Mouse (Mus musculus) midbrain, postnatal 0 days (tissue): Measurements from ENCODE around the gene Hoxb8. TPM values are rescaled to one million over a fixed set of nuclear protein-coding genes. Genes with fewer than 3 reads are reported as not detected.

Source experiments
- ATAC-seq: fragments of 200-750 bp; cut with Nextera tagmentation; 2 replicates; pipeline ENCODE4 v1.8.0; 2017; ENCODE audit warnings: moderate number of reproducible peaks, mild to moderate bottlenecking, moderate TSS enrichment, moderate library complexity; ENCODE audit not compliant: low FRiP score
- DNase-seq: peaks from one replicate; pipeline ENCODE4 v3.0.0-alpha.2; 2015; ENCODE audit warnings: low spot score
- H3K27ac ChIP-seq: fragments of 300-500 bp; sonication (generic); 2 replicates; pipeline ENCODE4 v1.5.1; 2014; ENCODE audit warnings: low read depth, mild to moderate bottlenecking, low read length, mixed read lengths
- H3K27me3 ChIP-seq: fragments of 300-500 bp; sonication (generic); 2 replicates; pipeline ENCODE4 v1.6.1; 2014; ENCODE audit warnings: low read length, control low read depth, mixed read lengths; ENCODE audit not compliant: insufficient read depth
- H3K36me3 ChIP-seq: fragments of 300-500 bp; sonication (generic); 2 replicates; pipeline ENCODE4 v1.6.1; 2014; ENCODE audit warnings: low read length, control low read depth, mixed read lengths; ENCODE audit not compliant: insufficient read depth
- H3K4me1 ChIP-seq: fragments of 300-500 bp; sonication (generic); 2 replicates; pipeline ENCODE4 v1.6.1; 2014; ENCODE audit warnings: mild to moderate bottlenecking, control low read depth, antibody characterized with exemption, low read length, mixed read lengths; ENCODE audit not compliant: insufficient read depth
- H3K4me2 ChIP-seq: fragments of 300-500 bp; sonication (generic); 2 replicates; pipeline ENCODE4 v1.6.1; 2014; ENCODE audit warnings: low read depth, mild to moderate bottlenecking, low read length, mixed read lengths; ENCODE audit not compliant: poor library complexity, severe bottlenecking
- H3K4me3 ChIP-seq: fragments of 300-500 bp; sonication (generic); 2 replicates; pipeline ENCODE4 v1.5.1; 2014; ENCODE audit warnings: low read depth, mild to moderate bottlenecking, low read length, moderate library complexity
- H3K9ac ChIP-seq: fragments of 300-500 bp; sonication (generic); replicated peaks from 2 replicates; pipeline ENCODE4 v1.6.1; 2014; ENCODE audit warnings: mild to moderate bottlenecking, low read length, moderate library complexity, mixed read lengths; ENCODE audit not compliant: poor library complexity, severe bottlenecking
- H3K9me3 ChIP-seq: fragments of 300-500 bp; sonication (generic); 2 replicates; pipeline ENCODE4 v1.6.1; 2016; ENCODE audit warnings: low read length, control low read depth
- CTCF ChIP-seq: IDR thresholded peaks from 2 replicates; pipeline ENCODE4 v1.5.1; 2016; ENCODE audit warnings: antibody characterized with exemption, mild to moderate bottlenecking
- WGBS: fragments of 180-500 bp; shearing (Covaris S2); extraction: QIAGEN DNeasy Blood & Tissue Kit; methylation state at CpG from one replicate; pipeline ENCODE4 v1.1.7; 2014; 5-methylcytosine and 5-hydroxymethylcytosine counted together
- polyA plus RNA-seq: library from polyadenylated mRNA; unstranded; fragments of >200 nt; fragmentation: Nextera tagmentation; extraction: Ambion mirVana; gene quantifications from 2 replicates; pipeline ENCODE4 v1.2.1, GENCODE M21; 2015
- total RNA-seq: library from RNA; depleted of rRNA; stranded (reverse); fragments of >200 nt; gene quantifications from 2 replicates; pipeline ENCODE4 v1.2.3, GENCODE M21; 2014

Hoxb8 gene
- total and polyA plus RNA-seq, 2 experiments from 2014 or later, result 3.4 TPM; not detected in 1

GRCm38 (mm10) chr11:96265954-96266353 lies 15.8 kb upstream of the Hoxb8 start:
- Histone ChIP-seq H3K4me1 (no peaks in the 10 kb centered on the region), H3K4me2 (no peak overlapping the region), H3K36me3 (no peaks in the 10 kb centered on the region), H3K4me3 (no peak overlapping the region), H3K27me3 (peaks cover 94% of the 10 kb centered on the region), H3K27ac (no peak overlapping the region), H3K9ac (no peak overlapping the region), H3K9me3 (no peaks in the 10 kb centered on the region)
- 3% methylated on average over 7 of the region's 7 CpGs for WGBS
- no peak for DNase-seq
- ATAC-seq, result no peak
- no peak for TF ChIP-seq CTCF

- WGBS, result 10% methylated on average over 7 of the region's 7 CpGs
- Histone ChIP-seq H3K4me1 (no peaks in the 10 kb centered on the region), H3K4me2 (no peak overlapping the region), H3K27me3 (peaks cover 94% of the 10 kb centered on the region), H3K36me3 (no peaks in the 10 kb centered on the region), H3K9ac (no peak overlapping the region), H3K27ac (no peak overlapping the region), H3K9me3 (no peaks in the 10 kb centered on the region), H3K4me3 (no peak overlapping the region)
- TF ChIP-seq CTCF, result no peak
- ATAC-seq (no peak), DNase-seq (no peak)
Measured at GRCm38 (mm10) chr11:96267021-96267920, 14.4 kb upstream of the Hoxb8 start.

- Histone ChIP-seq H3K4me2 (no peak overlapping the region), H3K36me3 (no peaks in the 10 kb centered on the region), H3K27ac (no peak overlapping the region), H3K4me3 (no peak overlapping the region), H3K4me1 (no peaks in the 10 kb centered on the region), H3K9me3 (no peaks in the 10 kb centered on the region), H3K9ac (no peak overlapping the region), H3K27me3 (peaks cover 94% of the 10 kb centered on the region)
- DNase-seq, result no peak
- no peak for TF ChIP-seq CTCF
- 3% methylated on average over 1 of the region's 1 CpGs for WGBS
- no peak for ATAC-seq
Measured at GRCm38 (mm10) chr11:96268031-96268745, 13.5 kb upstream of the Hoxb8 start.

- no peaks in the 10 kb centered on the region for H3K4me1 ChIP-seq
- DNase-seq, result no peak
- no peak overlapping the region for H3K27ac ChIP-seq
- H3K4me3 ChIP-seq, result no peak overlapping the region
- no peak for ATAC-seq
- no peaks in the 10 kb centered on the region for H3K9me3 ChIP-seq
- WGBS, result 1% methylated on average over 19 of the region's 19 CpGs
- no peak overlapping the region for H3K9ac ChIP-seq
- H3K27me3 ChIP-seq, result peaks cover 95% of the 10 kb centered on the region
- H3K4me2 ChIP-seq, result no peak overlapping the region
- TF ChIP-seq CTCF, result no peak
- no peaks in the 10 kb centered on the region for H3K36me3 ChIP-seq
Measured at GRCm38 (mm10) chr11:96269869-96270268, 11.8 kb upstream of the Hoxb8 start.

- Histone ChIP-seq H3K9ac (no peak within 1 kb of the TSS), H3K4me2 (peak within 1 kb of the TSS; percentile 4; the same call in 1 of the 2 replicates), H3K9me3 (no peaks in the 10 kb centered on the region), H3K27ac (no peak within 1 kb of the TSS), H3K4me1 (no peaks in the 10 kb centered on the region), H3K4me3 (no peak within 1 kb of the TSS), H3K36me3 (no peaks in the 10 kb centered on the region), H3K27me3 (peaks cover 97% of the 10 kb centered on the region)
- TF ChIP-seq CTCF, result no peak
- ATAC-seq (no peak), DNase-seq (no peak)
- WGBS, result under 1% methylated on average over 35 of the region's 40 CpGs
Measured at GRCm38 (mm10) chr11:96270996-96271540, 10.6 kb upstream of the Hoxb8 start, which contains the start of gene Hoxb9. Hoxb9 (plus strand) TSS chr11:96271457.
